Mouse (Mus musculus) adrenal gland (tissue): ENCODE results near the gene Vipr1.

ENCODE experiments used
- intact Hi-C: fragments of 180-260 bp; cut with DNase I; formaldehyde crosslinking; loops from one replicate; pipeline ENCODE4 v1.15.1; 2025

Gene Vipr1

DNA sequence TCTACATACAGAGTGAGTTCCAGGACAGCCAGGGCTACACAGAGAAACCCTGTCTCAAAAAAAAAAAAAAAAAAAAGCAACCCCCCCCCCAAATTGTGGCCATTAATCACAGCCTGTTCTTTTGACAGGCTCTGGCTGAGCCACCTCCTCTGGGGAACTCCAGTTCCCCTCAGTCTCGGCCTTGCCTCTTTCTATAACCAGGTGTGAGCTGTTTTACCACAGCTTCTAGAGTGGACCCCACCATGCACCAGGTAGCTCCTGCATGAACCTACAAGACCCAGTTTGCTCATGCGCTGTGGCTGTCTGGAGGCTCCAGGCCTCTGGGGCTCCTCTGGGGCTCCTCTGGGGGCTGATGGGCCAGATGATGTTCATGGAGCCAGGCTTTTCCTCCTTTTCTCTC lies 33.0 kb downstream of the Vipr1 start:
- intact Hi-C loops: no loop called here

DNA sequence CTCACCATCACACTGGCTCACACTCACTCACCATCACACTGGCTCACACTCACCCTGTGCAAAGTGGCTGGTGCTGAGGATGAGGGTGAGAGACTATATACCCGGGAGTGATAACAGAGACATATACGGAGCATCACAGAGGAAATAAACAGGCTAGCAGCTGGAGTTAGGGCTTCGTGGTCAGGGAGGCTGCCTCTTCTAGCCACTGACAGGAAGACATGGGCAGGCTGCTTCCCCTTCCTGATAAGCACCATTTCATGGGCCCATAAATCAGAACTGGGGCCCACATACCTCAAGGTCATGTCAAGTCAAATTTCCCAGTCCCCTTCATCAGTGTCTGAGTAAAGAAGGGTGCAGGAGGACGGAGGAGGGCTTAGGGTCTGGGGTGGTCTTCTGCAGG lies 34.6 kb downstream of the Vipr1 start:
- intact Hi-C loops: no loop called here

- intact Hi-C loops: no loop called here
Measured at GRCm38 (mm10) chr9:121677476-121677875, 35.0 kb downstream of the Vipr1 start.

DNA sequence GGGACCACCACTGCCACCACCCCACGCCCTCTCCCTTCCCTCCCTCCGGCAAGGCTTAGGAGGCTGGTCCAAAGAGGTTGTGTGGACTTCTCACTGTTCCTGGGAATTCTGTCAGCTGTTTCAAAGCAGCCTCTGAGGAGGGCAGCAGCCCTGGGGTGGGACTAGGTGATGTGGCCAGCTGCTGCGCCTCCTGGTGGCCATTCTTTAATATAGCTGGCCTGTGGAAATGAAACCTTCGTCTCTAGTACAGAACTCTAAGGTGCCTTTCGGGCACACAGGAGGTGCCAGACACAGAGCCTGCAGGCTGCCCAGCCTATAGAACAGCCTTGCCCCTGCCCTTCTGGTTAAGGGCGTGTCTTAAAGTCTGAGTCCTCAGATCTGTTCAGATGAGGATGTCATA lies 37.0 kb downstream of the Vipr1 start:
- intact Hi-C loops: no loop called here

- intact Hi-C loops: no loop called here
Measured at GRCm38 (mm10) chr9:121681191-121681590, 38.7 kb downstream of the Vipr1 start.

GRCm38 (mm10) chr9:121682037-121682680 lies 39.6 kb downstream of the Vipr1 start:
- intact Hi-C loops: no loop called here

GRCm38 (mm10) chr9:121684702-121685101 lies 42.2 kb downstream of the Vipr1 start:
- intact Hi-C loops: no loop called here

- intact Hi-C loops: no loop called here
Measured at GRCm38 (mm10) chr9:121690200-121690651, 47.7 kb downstream of the Vipr1 start.

GRCm38 (mm10) chr9:121690734-121691133 lies 48.2 kb downstream of the Vipr1 start:
- intact Hi-C loops: no loop called here

GRCm38 (mm10) chr9:121694736-121695135 lies 52.2 kb downstream of the Vipr1 start:
- intact Hi-C loops: no loop called here

- intact Hi-C loops: no loop called here
Measured at GRCm38 (mm10) chr9:121696626-121697025, 54.1 kb downstream of the Vipr1 start.

- intact Hi-C loops: no loop called here
Measured at GRCm38 (mm10) chr9:121697150-121698049, 54.9 kb downstream of the Vipr1 start.

DNA sequence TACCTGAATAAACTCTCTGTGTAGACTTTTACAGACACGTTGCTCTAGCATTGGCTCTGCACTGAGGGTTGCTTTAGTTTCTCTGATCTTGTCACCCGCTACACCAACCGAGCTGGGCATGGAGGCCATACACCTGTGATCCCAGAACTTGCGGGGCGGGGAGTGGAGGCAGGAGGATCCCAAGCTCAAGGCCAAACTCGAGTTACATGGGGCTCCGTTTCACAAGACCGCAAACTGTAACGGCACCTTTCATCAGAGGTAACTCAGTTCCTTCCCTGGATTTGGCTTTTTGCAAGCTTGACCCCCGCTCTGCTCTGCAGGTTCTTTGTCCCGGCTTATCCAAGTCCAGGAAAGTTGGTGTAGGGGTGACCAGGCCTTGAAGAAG lies 61.7 kb downstream of the Vipr1 start:
- intact Hi-C loops: no loop called here

GRCm38 (mm10) chr9:121704646-121705625 lies 62.4 kb downstream of the Vipr1 start, which contains the start of gene Sec22c:
TSS of gene Sec22c (minus strand) at chr9:121705490.
- intact Hi-C loops: no loop called here

DNA sequence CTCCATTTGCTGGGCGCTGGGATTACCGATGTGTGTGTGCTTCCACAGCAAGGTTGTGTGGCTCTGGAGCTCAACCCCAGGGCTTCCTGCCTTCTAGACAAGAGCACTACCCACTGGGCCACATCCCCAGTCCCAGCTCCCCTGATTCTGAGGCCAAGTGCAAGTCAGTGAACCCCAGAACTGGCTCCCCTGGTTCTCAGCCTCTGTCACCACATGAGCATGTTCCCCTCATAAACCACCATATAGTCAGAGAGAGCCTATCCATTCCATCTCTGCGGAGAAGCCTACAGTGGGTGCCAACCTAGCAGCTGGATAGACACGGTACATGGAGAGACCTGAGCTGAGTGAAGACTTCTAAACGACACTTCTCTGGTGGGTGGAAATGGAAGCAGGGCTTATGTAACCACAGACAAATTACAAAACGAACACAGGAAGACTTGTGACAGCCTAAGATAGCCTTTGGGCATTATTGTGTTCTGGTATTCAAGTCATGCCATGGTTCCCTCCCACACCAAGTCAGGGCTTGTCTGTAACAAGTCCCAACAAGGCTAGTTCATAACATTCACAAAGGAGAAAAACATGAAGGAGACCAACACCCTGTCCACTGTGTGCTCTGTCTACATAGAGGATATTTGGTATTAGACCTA lies 63.6 kb downstream of the Vipr1 start:
- intact Hi-C loops: no loop called here

DNA sequence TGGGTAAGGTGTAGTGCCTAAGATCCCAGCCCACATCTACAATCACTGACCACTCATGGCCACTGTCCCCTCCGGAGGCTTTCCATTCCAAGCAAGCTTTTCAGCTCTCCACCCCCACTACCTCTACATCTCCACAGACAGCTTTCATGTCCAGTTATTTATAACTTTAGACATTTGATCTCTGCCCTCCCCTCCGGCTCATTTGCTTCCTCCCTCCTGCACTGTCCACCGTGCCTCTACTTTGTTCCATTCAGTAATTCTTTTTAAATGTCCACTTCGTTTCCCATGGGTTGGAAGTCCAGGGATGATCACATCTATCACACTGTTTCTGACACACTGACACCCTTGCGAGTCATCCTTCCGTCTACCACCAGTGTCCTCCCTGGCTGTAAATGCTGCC lies 65.3 kb downstream of the Vipr1 start:
- intact Hi-C loops: no loop called here

GRCm38 (mm10) chr9:121708506-121709486 lies 66.3 kb downstream of the Vipr1 start:
- intact Hi-C loops: no loop called here

GRCm38 (mm10) chr9:121709898-121710583 lies 67.5 kb downstream of the Vipr1 start, which contains the start of gene Ss18l2:
TSS of gene Ss18l2 (plus strand) at chr9:121710329.
- intact Hi-C loops: no loop called here

DNA sequence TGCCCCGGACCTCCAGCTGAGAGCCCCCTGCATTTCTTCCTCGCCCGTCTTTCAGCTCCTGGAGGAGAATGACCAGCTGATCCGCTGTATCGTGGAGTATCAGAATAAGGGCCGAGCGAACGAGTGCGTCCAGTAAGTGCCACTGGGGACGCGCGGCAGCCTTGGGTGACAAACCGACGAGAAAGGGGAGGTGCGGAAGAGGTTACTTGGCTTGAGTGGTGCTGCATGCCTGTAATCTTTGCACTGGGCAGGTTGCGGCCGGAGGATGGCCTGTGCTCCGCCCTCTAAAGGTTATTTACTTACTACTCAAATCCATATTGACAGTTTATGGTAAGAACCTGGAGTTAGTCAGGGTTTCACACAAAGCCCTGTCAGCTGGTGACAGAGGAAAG lies 68.1 kb downstream of the Vipr1 start:
- intact Hi-C loops: no loop called here
